In the genomic region with DNA sequence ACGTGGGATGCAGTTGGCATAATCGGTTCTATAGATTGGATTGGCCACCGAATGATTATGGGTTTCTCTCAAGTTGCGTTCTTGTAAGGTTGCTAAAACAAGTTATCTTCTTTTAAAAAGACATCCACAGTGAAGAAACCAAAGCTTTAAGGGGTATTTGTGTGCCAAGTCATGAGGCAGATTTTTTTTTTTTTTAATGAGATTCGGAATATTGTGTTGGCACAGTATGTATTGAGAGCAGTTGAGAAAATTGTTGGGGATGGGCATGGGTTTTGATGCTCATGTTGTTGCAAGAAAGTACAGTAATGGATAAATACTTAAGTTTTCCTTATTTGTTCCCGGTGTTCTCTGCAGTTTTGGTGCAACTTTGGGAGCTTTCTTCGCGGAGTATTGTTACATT, we compare ENCODE assay signal across 8 mouse cellular contexts. TPM values are rescaled to one million over a fixed set of nuclear protein-coding genes. Genes with fewer than 3 reads are reported as not detected.
A peak's percentile ranks its signal among the peaks of the same experiment; 100 is the strongest.
DNase-seq lines count a peak whose midpoint lies in the region; ATAC-seq and TF ChIP-seq lines count a peak whose summit lies in the region.

No protein-coding gene starts in this region.

- ATAC-seq in forebrain, embryonic 13.5 days, result no peak
- ATAC-seq in liver, embryonic 14.5 days (ENCODE audit: insufficient read depth), result no peak

- H3K27ac ChIP-seq in gastrocnemius, adult 2 months, result peak overlapping the region; percentile 85
- peak overlapping the region; percentile 78 for H3K27ac ChIP-seq in forebrain, embryonic 13.5 days
- no peak overlapping the region for H3K27ac ChIP-seq in liver, embryonic 14.5 days

- peaks cover 26% of the 10 kb centered on the region for H3K4me1 ChIP-seq in forebrain, embryonic 13.5 days
- H3K4me1 ChIP-seq in liver, embryonic 14.5 days (replicated peaks; ENCODE audit: control insufficient read depth in 2 of 2, insufficient read depth in 2 of 2, low read length in 1 of 2), result peaks cover 5 to 18% of the 10 kb centered on the region in 2 experiments

- H3K79me3 ChIP-seq in C2C12 (ENCODE audit: low read depth), result peaks cover 54% of the 10 kb centered on the region

- no peak for TF ChIP-seq EP300 in liver, embryonic 14.5 days (IDR thresholded peaks at IDR 0.05; ENCODE audit: low read depth)

- H3K79me2 ChIP-seq in C2C12 (ENCODE audit: control insufficient read depth, insufficient read depth), result peaks cover 58% of the 10 kb centered on the region

- peak overlapping the region; percentile 97 for H3K9ac ChIP-seq in forebrain, embryonic 13.5 days
- peak overlapping the region; percentile 96 for H3K9ac ChIP-seq in liver, embryonic 14.5 days (replicated peaks)

- no peaks in the 10 kb centered on the region for H3K27me3 ChIP-seq in C2C12 (ENCODE audit: control insufficient read depth, insufficient read depth, insufficient read length)
- H3K27me3 ChIP-seq in forebrain, embryonic 13.5 days, result no peaks in the 10 kb centered on the region
- no peaks in the 10 kb centered on the region for H3K27me3 ChIP-seq in liver, embryonic 14.5 days (ENCODE audit: control insufficient read depth, insufficient read depth, low read length)

- intact Hi-C loops in gastrocnemius, adult 2 months (cut with DNase I), result no loop called here
- intact Hi-C loops in gastrocnemius, postnatal 14 days (cut with DNase I; ENCODE audit: low total_unique reads), result no loop called here

- peaks cover under 1% of the 10 kb centered on the region for H3K36me3 ChIP-seq in C2C12 (ENCODE audit: control insufficient read depth, insufficient read depth)
- H3K36me3 ChIP-seq in forebrain, embryonic 13.5 days (ENCODE audit: poor library complexity, severe bottlenecking), result no peaks in the 10 kb centered on the region
- no peaks in the 10 kb centered on the region for H3K36me3 ChIP-seq in liver, embryonic 14.5 days (replicated peaks; ENCODE audit: control insufficient read depth, insufficient read depth, low read depth)

- peak overlapping the region; percentile 96 for H3K4me3 ChIP-seq in gastrocnemius, adult 2 months
- peak overlapping the region; percentile 76 for H3K4me3 ChIP-seq in C2C12 (ENCODE audit: insufficient read depth, poor library complexity, severe bottlenecking)
- peak overlapping the region; percentile 96 for H3K4me3 ChIP-seq in forebrain, embryonic 13.5 days
- H3K4me3 ChIP-seq in liver, embryonic 14.5 days (ENCODE audit: insufficient read depth in 1 of 2, low read depth in 2 of 2, low read length in 2 of 2), result peak overlapping the region; percentile 70 to 71

- no peak for DNase-seq in gastrocnemius, adult 2 months
- no peak for DNase-seq in gastrocnemius, postnatal 14 days
- no peak for DNase-seq in liver, embryonic 14.5 days (ENCODE audit: low read depth in 3 of 3, low spot score in 3 of 3)
- no peak for DNase-seq in right cerebral cortex, postnatal 4 days
- DNase-seq in gastrocnemius, postnatal 25 days, result no peak
- no peak for DNase-seq in thymus, postnatal 10 days (ENCODE audit: low spot score in 2 of 2)

- 35% methylated on average over 8 of the region's 8 CpGs for WGBS in forebrain, embryonic 13.5 days
- 28% methylated on average over 8 of the region's 8 CpGs for WGBS in liver, embryonic 14.5 days (ENCODE audit: insufficient replicate concordance)

- peak overlapping the region; percentile 64 for H3ac ChIP-seq in C2C12 (ENCODE audit: control insufficient read depth, insufficient read length, low read depth)

- no peaks in the 10 kb centered on the region for H3K9me3 ChIP-seq in forebrain, embryonic 13.5 days (replicated peaks)
- no peaks in the 10 kb centered on the region for H3K9me3 ChIP-seq in liver, embryonic 14.5 days (ENCODE audit: control insufficient read depth, low read length)

- no peak for TF ChIP-seq CTCF in gastrocnemius, adult 2 months (IDR thresholded peaks at IDR 0.05)
- no peak for TF ChIP-seq CTCF in C2C12 (IDR thresholded peaks at IDR 0.05; ENCODE audit: control insufficient read depth, insufficient read depth, insufficient read length)
- no peak for TF ChIP-seq CTCF in liver, embryonic 14.5 days (IDR thresholded peaks at IDR 0.05; ENCODE audit: low read depth)

- H3K4me2 ChIP-seq in forebrain, embryonic 13.5 days, result peak overlapping the region; percentile 74
- H3K4me2 ChIP-seq in liver, embryonic 14.5 days (ENCODE audit: low read depth), result peak overlapping the region; percentile 95

TF ChIP-seq in C2C12, 6 proteins besides CTCF, POLR2A, EP300 and RAD21:
- TF ChIP-seq MAX (IDR thresholded peaks at IDR 0.05) (no peak), MYOD1 (IDR thresholded peaks at IDR 0.05; ENCODE audit: control insufficient read depth, insufficient read length, low read depth) (no peak), USF1 (IDR thresholded peaks at IDR 0.05; ENCODE audit: low read depth) (no peak), CEBPB (IDR thresholded peaks at IDR 0.05; ENCODE audit: low read depth) (no peak), FOSL1 (IDR thresholded peaks at IDR 0.05; ENCODE audit: insufficient read depth, low read length, poor library complexity, severe bottlenecking) (no peak), MYOG (IDR thresholded peaks at IDR 0.05; ENCODE audit: control insufficient read depth, extremely low read depth, insufficient read length) (no peak)

RNA-seq across cellular contexts. Expression of a gene that starts 1.1 kb away (rescaled TPM):
- 10 to 100 TPM; 16.5 to 17.7 TPM for total RNA-seq in gastrocnemius, adult 2 months (2021)
- total RNA-seq in gastrocnemius, postnatal 14 days (2021), result 10 to 100 TPM; 14.0 to 16.3 TPM
- polyA plus RNA-seq in C2C12 (2012; fragmentation: generic; extraction: Trizol), result 11.4 TPM
- 19.0 and 19.3 TPM in 2 replicates for polyA plus RNA-seq in forebrain, embryonic 13.5 days (2015; fragmentation: Nextera tagmentation; extraction: Ambion mirVana)
- 4.6 and 6.4 TPM in 2 replicates for polyA plus RNA-seq in liver, embryonic 14.5 days (2012; rRNA removed)
- 2.9 and 3.4 TPM in 2 replicates for polyA plus RNA-seq in liver, embryonic 14.5 days (2014; fragmentation: Nextera tagmentation; extraction: Ambion mirVana)
- 10 to 100 TPM; 12.6 to 13.0 TPM for total RNA-seq in gastrocnemius, postnatal 25 days (2021)

RNA-seq across cellular contexts. Expression of a gene that starts 34.8 kb away (rescaled TPM):
- 10 to 100 TPM; 16.5 to 19.8 TPM for total RNA-seq in gastrocnemius, adult 2 months (2021)
- 10 to 100 TPM; 22.4 to 27.4 TPM for total RNA-seq in gastrocnemius, postnatal 14 days (2021)
- 67.1 TPM for polyA plus RNA-seq in C2C12 (2012; fragmentation: generic; extraction: Trizol)
- polyA plus RNA-seq in forebrain, embryonic 13.5 days (2015; fragmentation: Nextera tagmentation; extraction: Ambion mirVana), result 153 and 162 TPM in 2 replicates
- 49.5 and 50.9 TPM in 2 replicates for polyA plus RNA-seq in liver, embryonic 14.5 days (2012; rRNA removed)
- 71.0 and 73.2 TPM in 2 replicates for polyA plus RNA-seq in liver, embryonic 14.5 days (2014; fragmentation: Nextera tagmentation; extraction: Ambion mirVana)
- 10 to 100 TPM; 16.6 to 20.0 TPM for total RNA-seq in gastrocnemius, postnatal 25 days (2021)
